Mouse (Mus musculus) lung, adult 2 months (tissue): Measurements from ENCODE around the gene Vdac1. TPM values are rescaled to one million over a fixed set of nuclear protein-coding genes. Genes with fewer than 3 reads are reported as not detected.

Experiments
- DNase-seq: peaks from one replicate; pipeline ENCODE4 v3.0.0; 2022
- H3K4me1 ChIP-seq: fragments of 200-500 bp; 2 replicates; pipeline ENCODE4 v1.6.1; 2011; ENCODE audit warnings: low read length; ENCODE audit not compliant: control insufficient read depth, insufficient read depth
- H3K4me3 ChIP-seq: fragments of 200-500 bp; replicated peaks from 2 replicates; pipeline ENCODE3; 2011; ENCODE audit warnings: low read depth, mild to moderate bottlenecking, control low read depth, low read length; ENCODE audit errors: extremely low read depth
- CTCF ChIP-seq: fragments of 200-500 bp; IDR thresholded peaks from 2 replicates; pipeline ENCODE4 v1.5.1; 2011; ENCODE audit warnings: mild to moderate bottlenecking, low read length, control low read depth; ENCODE audit not compliant: insufficient read depth
- POLR2A ChIP-seq: fragments of 200-500 bp; IDR thresholded peaks from 2 replicates; pipeline ENCODE4 v1.6.1; 2011; ENCODE audit warnings: low read depth, mild to moderate bottlenecking, control low read depth, low read length, borderline replicate concordance; ENCODE audit errors: extremely low read depth
- WGBS: fragments of 180-500 bp; shearing (Covaris S2); methylation state at CpG from one replicate; pipeline ENCODE4 v1.1.7; 2018; 5-methylcytosine and 5-hydroxymethylcytosine counted together
- polyA plus RNA-seq: library from polyadenylated mRNA; depleted of rRNA; stranded (reverse); fragments of >200 nt; gene quantifications from 2 replicates; pipeline ENCODE4 v1.2.3, GENCODE M21; 2012; rRNA removed

The Vdac1 gene
- polyA plus RNA-seq, 1 experiment: 65.1 TPM

GRCm38 (mm10) chr11:52421053-52421778, 60.6 kb downstream of the Vdac1 start:
- DNase-seq: peak; percentile 55
- 27% methylated on average over 12 of the region's 12 CpGs for WGBS

DNA sequence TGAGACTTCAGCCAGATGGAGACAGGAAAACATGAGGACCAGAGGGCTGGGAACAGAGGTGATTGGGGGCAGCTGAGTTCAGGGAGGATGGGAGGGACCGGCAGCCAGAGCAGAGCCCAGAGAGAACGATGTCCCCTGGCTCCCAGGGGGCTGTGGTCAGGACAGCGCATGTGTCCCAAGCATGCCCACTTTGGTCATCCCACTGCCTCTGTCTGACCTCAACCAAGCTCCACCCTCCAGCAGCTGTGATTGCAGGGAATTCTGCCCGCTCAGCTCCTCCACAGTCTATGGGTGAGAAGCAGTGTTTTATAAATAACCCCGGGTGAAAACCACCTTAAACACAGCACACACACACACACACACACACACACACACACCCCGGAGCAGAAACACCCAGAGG, 68.8 kb downstream of the Vdac1 start:
- H3K4me1 ChIP-seq: no peaks in the 10 kb centered on the region
- no peak for DNase-seq
- H3K4me3 ChIP-seq: no peak overlapping the region
- TF ChIP-seq CTCF: no peak
- no peak for TF ChIP-seq POLR2A
- WGBS: 58% methylated on average over 6 of the region's 6 CpGs

More at GRCm38 (mm10) chr11:52421053-52421778, 60.6 kb downstream of the Vdac1 start:
- no peaks in the 10 kb centered on the region for H3K4me1 ChIP-seq
- TF ChIP-seq CTCF: peak; percentile 43; the same call in 1 of the 2 replicates
- no peak for TF ChIP-seq POLR2A
- H3K4me3 ChIP-seq: no peak overlapping the region

DNA sequence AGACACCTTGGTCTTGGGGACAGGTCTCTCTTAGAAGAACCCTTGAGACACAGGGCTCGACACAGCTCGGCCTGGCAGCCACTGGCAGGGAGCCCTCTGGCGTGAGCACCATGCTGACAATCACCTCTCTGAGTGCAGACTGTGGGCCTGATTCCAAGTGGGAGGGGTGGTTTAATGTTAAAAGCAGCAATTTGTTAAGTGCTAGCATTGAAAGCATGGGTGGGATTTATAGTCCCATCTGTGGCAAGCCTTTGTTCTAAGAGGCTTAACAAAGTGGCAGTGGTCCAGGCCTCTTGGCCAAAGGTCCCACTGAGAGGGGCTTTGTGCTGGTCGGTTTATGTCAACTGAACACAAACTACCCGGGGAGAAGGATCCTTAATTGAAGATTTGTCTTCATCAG, 70.9 kb downstream of the Vdac1 start:
- no peak for DNase-seq
- Histone ChIP-seq H3K4me1 (no peaks in the 10 kb centered on the region), H3K4me3 (no peak overlapping the region)
- WGBS: 31% methylated on average over 5 of the region's 5 CpGs
- no peak for TF ChIP-seq POLR2A
- TF ChIP-seq CTCF: no peak

DNA sequence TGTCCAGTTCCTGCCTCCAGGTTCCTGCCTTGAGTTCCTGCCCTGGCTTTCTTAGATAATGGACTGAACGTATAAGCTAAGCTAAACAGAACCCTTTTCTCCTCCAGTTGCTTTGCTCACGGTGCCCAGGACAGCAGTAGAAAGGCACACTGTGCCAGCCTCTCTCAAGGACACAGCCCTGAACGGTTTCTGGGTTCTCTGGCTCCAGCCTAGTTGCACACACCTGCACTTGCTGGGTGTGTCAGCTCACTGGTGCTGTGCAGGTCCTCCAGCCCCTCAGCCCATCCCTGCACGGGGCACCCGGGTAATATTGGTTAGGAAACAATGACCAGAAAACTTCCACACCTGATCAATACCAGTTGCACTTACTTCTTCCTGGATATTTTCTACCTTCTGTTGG, 71.5 kb downstream of the Vdac1 start:
- TF ChIP-seq POLR2A: no peak
- no peak for TF ChIP-seq CTCF
- WGBS: 86% methylated on average over 5 of the region's 5 CpGs
- no peak for DNase-seq
- H3K4me1 ChIP-seq: no peaks in the 10 kb centered on the region
- no peak overlapping the region for H3K4me3 ChIP-seq

DNA sequence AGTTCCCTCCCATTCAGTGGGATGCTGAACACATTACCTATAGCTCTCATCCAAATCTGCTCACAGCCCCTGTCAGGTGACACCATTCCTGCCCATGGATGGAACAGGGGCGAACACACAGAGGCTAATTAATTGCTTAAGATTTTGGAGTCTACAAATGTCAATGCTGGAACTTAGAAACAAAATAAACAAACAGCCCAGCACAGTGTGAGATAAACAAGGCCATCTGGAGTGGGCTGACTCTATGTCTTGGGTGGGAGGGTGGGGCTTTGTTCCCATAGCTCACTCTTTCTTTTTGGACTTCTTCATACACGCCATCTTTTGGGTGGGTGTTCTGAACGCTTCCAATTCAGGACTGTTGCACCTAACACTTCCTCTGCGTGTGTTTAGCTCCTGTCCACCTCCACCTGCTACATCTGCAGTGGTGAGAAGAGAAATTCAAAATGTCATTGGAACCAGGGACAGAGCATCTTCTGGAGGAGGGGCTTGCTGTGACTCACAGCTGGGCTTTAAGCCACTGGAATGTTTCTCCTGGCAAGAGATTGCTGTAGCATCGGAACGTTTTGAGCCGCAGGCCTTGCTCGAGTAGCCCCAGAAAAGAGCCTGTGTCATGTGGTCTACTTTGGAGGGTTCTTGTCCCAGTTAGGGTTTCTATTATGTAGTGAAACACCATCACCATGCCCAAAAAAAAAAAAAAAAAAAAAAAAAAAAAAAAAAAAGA, 72.6 kb downstream of the Vdac1 start:
- 57% methylated on average over 8 of the region's 8 CpGs for WGBS
- DNase-seq: no peak
- no peak for TF ChIP-seq POLR2A
- no peak for TF ChIP-seq CTCF
- Histone ChIP-seq H3K4me3 (no peak overlapping the region), H3K4me1 (no peaks in the 10 kb centered on the region)

- Histone ChIP-seq H3K4me1 (no peaks in the 10 kb centered on the region), H3K4me3 (no peak overlapping the region)
- WGBS: 69% methylated on average over 2 of the region's 2 CpGs
- no peak for DNase-seq
- no peak for TF ChIP-seq POLR2A
- no peak for TF ChIP-seq CTCF
These were observed 73.1 kb downstream of the Vdac1 start for GRCm38 (mm10) chr11:52433797-52434195.

DNA sequence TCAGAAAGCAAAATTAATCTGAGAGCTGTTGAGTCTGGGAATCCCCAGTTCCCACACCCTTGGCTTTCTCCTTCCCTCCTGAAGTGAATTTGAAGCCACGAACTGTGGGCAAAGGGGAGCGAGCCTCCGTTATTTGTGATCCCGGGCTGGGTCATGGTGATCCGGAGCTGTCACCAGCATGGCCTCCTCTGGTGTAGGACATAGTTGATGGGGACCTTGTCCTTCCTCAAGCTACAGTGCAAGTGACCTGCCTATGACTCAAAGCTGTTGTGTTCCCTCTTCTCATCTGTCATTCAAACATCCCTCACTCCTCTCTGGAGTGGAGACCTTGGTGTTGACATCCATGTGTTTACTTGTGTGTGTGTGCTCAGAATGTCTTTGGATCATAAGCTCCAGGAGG, 74.8 kb downstream of the Vdac1 start:
- Histone ChIP-seq H3K4me3 (no peak overlapping the region), H3K4me1 (no peaks in the 10 kb centered on the region)
- DNase-seq: no peak
- 87% methylated on average over 5 of the region's 5 CpGs for WGBS
- TF ChIP-seq CTCF: no peak
- TF ChIP-seq POLR2A: no peak

DNA sequence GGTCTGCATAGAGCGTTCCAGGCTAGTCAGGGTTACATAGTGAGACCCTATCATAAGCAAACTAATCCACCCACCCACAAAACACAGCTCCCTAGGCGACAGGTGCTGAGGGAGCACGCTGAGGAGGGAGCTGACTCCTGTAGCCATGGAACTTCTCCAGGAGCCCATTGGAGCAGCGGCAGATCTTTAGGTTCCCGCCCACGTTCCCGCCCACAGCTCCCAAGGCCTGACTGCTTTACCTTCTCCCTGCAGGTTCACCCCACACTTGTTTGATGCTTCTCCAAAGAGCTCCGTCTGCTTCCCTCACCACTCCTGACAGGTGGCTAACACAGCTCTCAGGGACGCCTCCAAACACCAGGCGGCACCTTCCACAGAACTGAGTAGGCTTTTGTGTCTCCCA, 76.5 kb downstream of the Vdac1 start:
- no peak for TF ChIP-seq CTCF
- TF ChIP-seq POLR2A: no peak
- DNase-seq: peak; percentile 14
- H3K4me3 ChIP-seq: no peak overlapping the region
- WGBS: 38% methylated on average over 10 of the region's 10 CpGs
- H3K4me1 ChIP-seq: no peaks in the 10 kb centered on the region

Other genes with a start within 250 kb of the Vdac1 start
- not detected in 2 replicates for gene Olfr1373, start 215.3 kb upstream of the Vdac1 start, polyA plus RNA-seq
- not detected in 2 replicates for gene Olfr1371, start 146.9 kb upstream of the Vdac1 start, polyA plus RNA-seq
- 13.0 and 25.8 TPM in 2 replicates for gene Skp1a, start 128.9 kb upstream of the Vdac1 start, polyA plus RNA-seq
- 26.8 and 30.2 TPM in 2 replicates for gene Tcf7, start 77.8 kb upstream of the Vdac1 start, polyA plus RNA-seq
- 160 and 194 TPM in 2 replicates for gene 9530068E07Rik, start 35.6 kb downstream of the Vdac1 start, polyA plus RNA-seq